Mouse (Mus musculus) lung, embryonic 14.5 days (tissue): ENCODE data around the gene Ccdc96. TPM values are rescaled to one million over a fixed set of nuclear protein-coding genes. Genes with fewer than 3 reads are reported as not detected.

Experiments
- ATAC-seq: fragments of 200-750 bp; cut with Nextera tagmentation; 2 replicates; pipeline ENCODE4 v1.8.0; 2017; ENCODE audit warnings: mild to moderate bottlenecking, moderate TSS enrichment, moderate library complexity; ENCODE audit not compliant: insufficient read depth
- DNase-seq: peaks from one replicate; pipeline ENCODE4 v3.0.0-alpha.2; 2015
- H3K27ac ChIP-seq: fragments of 300-500 bp; sonication (generic); 2 replicates; pipeline ENCODE4 v1.5.1; 2014; ENCODE audit warnings: low read depth, mild to moderate bottlenecking, moderate library complexity
- H3K27me3 ChIP-seq: fragments of 300-500 bp; sonication (generic); 2 replicates; pipeline ENCODE4 v1.6.1; 2014; ENCODE audit warnings: low read length, control low read depth; ENCODE audit not compliant: insufficient read depth
- H3K36me3 ChIP-seq: fragments of 300-500 bp; sonication (generic); 2 replicates; pipeline ENCODE4 v1.6.1; 2014; ENCODE audit warnings: control low read depth; ENCODE audit not compliant: insufficient read depth
- H3K4me1 ChIP-seq: fragments of 300-500 bp; sonication (generic); 2 replicates; pipeline ENCODE4 v1.6.1; 2014; ENCODE audit warnings: antibody characterized with exemption, control low read depth; ENCODE audit not compliant: insufficient read depth
- H3K4me2 ChIP-seq: fragments of 300-500 bp; sonication (generic); 2 replicates; pipeline ENCODE4 v1.6.1; 2014; ENCODE audit warnings: mild to moderate bottlenecking
- H3K4me3 ChIP-seq: fragments of 300-500 bp; sonication (generic); 2 replicates; pipeline ENCODE4 v1.5.1; 2014; ENCODE audit warnings: low read depth, low read length
- H3K9ac ChIP-seq: fragments of 300-500 bp; sonication (generic); 2 replicates; pipeline ENCODE4 v1.6.1; 2014
- H3K9me3 ChIP-seq: fragments of 300-500 bp; sonication (generic); 2 replicates; pipeline ENCODE4 v1.6.1; 2016; ENCODE audit warnings: low read depth, low read length, control low read depth
- CTCF ChIP-seq: IDR thresholded peaks from 2 replicates; pipeline ENCODE4 v1.5.1; 2016; ENCODE audit warnings: antibody characterized with exemption, low read depth
- whole genome bisulfite sequencing: fragments of 180-500 bp; shearing (Covaris S2); extraction: QIAGEN DNeasy Blood & Tissue Kit; methylation state at CpG from one replicate; pipeline ENCODE4 v1.1.7; 2014; 5-methylcytosine and 5-hydroxymethylcytosine counted together
- polyA plus RNA-seq: library from polyadenylated mRNA; unstranded; fragments of >200 nt; fragmentation: Nextera tagmentation; extraction: Ambion mirVana; gene quantifications from 2 replicates; pipeline ENCODE4 v1.2.1, GENCODE M21; 2014

Ccdc96 gene
- polyA plus RNA-seq, 1 experiment from 2014 or later: 0.28 TPM

GRCm38 (mm10) chr5:36485306-36485705 lies 918 bp downstream of the Ccdc96 start:
- Histone ChIP-seq H3K4me1 (peaks cover 7% of the 10 kb centered on the region), H3K36me3 (no peaks in the 10 kb centered on the region), H3K4me2 (peak overlapping the region; percentile 93), H3K27ac (no peak overlapping the region), H3K4me3 (peak overlapping the region; percentile 50), H3K9ac (0 out of 2 replicates have a peak overlapping the region, but pooled peaks have one; percentile 6), H3K27me3 (peaks cover 18% of the 10 kb centered on the region), H3K9me3 (no peaks in the 10 kb centered on the region)
- no peak for TF ChIP-seq CTCF
- ATAC-seq (no peak), DNase-seq (peak; percentile 12)
- WGBS: 29% methylated on average over 19 of the region's 19 CpGs

DNA sequence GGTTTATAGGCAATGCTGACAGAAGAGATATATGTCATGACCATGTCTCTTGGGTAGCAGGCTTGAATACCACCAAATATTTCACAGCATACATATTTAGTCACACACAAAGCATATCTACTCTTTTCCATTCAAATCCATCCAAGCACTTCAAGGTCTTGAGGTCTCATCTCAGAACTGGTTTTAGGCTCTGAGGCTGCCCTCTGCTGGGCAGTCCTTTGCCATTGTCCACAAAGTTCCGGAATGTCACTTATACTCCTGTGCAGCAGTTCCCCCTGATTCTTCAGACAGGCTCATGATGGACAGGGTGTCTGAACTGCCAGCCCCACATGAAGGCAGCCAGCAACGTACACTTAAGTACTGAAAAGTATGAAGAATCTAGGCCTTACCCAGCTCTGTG lies 4.8 kb downstream of the Ccdc96 start:
- 44% methylated on average over 2 of the region's 2 CpGs for WGBS
- no peaks in the 10 kb centered on the region for H3K4me1 ChIP-seq

DNA sequence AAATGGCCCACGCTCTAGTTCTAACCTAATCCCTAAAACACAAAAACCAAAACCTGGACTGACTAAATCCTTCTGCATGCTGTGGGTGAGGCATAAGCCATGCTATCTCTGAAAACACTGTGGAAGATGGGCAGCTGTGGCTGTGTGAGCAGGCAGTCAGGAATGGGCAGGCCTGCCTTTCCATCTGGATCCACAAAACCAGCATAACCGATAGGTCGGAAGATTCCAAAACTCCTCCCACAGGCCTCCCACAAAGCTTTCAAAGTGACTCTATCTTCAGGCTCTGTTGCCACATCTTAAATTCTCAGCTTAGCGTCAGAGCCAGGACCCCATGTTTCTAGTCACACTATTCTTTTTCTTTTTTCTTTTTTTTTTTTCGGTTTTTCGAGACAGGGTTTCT lies 9.5 kb downstream of the Ccdc96 start:
- ATAC-seq: no peak
- WGBS: 83% methylated on average over 6 of the region's 6 CpGs
- H3K27me3 ChIP-seq: no peaks in the 10 kb centered on the region
- H3K4me1 ChIP-seq: no peaks in the 10 kb centered on the region
- no peak overlapping the region for H3K9ac ChIP-seq
- H3K27ac ChIP-seq: no peak overlapping the region
- H3K36me3 ChIP-seq: peaks cover 51% of the 10 kb centered on the region
- TF ChIP-seq CTCF: no peak
- no peak overlapping the region for H3K4me3 ChIP-seq
- DNase-seq: no peak
- no peaks in the 10 kb centered on the region for H3K9me3 ChIP-seq
- H3K4me2 ChIP-seq: no peak overlapping the region

More for the DNA sequence above, 4.8 kb downstream of the Ccdc96 start:
- Histone ChIP-seq H3K4me2 (no peak overlapping the region), H3K4me3 (no peak overlapping the region), H3K9me3 (no peaks in the 10 kb centered on the region), H3K9ac (no peak overlapping the region), H3K27ac (no peak overlapping the region), H3K36me3 (peaks cover 32% of the 10 kb centered on the region), H3K27me3 (peaks cover 18% of the 10 kb centered on the region)
- ATAC-seq (no peak), DNase-seq (peak; percentile 67)
- peak; percentile 66 for TF ChIP-seq CTCF

GRCm38 (mm10) chr5:36494709-36495108 lies 10.3 kb downstream of the Ccdc96 start:
- ATAC-seq: no peak
- DNase-seq: no peak
- H3K36me3 ChIP-seq: peaks cover 54% of the 10 kb centered on the region
- no peaks in the 10 kb centered on the region for H3K27me3 ChIP-seq
- H3K27ac ChIP-seq: no peak overlapping the region
- TF ChIP-seq CTCF: no peak
- 95% methylated on average over 9 of the region's 9 CpGs for WGBS
- H3K9me3 ChIP-seq: no peaks in the 10 kb centered on the region
- H3K9ac ChIP-seq: no peak overlapping the region
- no peaks in the 10 kb centered on the region for H3K4me1 ChIP-seq
- no peak overlapping the region for H3K4me3 ChIP-seq
- H3K4me2 ChIP-seq: no peak overlapping the region

- WGBS: 86% methylated on average over 7 of the region's 7 CpGs
- Histone ChIP-seq H3K36me3 (peaks cover 79% of the 10 kb centered on the region), H3K27ac (no peak overlapping the region), H3K27me3 (no peaks in the 10 kb centered on the region), H3K9me3 (no peaks in the 10 kb centered on the region), H3K4me1 (no peaks in the 10 kb centered on the region), H3K9ac (no peak overlapping the region), H3K4me2 (no peak overlapping the region), H3K4me3 (no peak overlapping the region)
- ATAC-seq: no peak
- no peak for DNase-seq
- TF ChIP-seq CTCF: no peak
These were observed 20.8 kb downstream of the Ccdc96 start for GRCm38 (mm10) chr5:36505235-36505634.

DNA sequence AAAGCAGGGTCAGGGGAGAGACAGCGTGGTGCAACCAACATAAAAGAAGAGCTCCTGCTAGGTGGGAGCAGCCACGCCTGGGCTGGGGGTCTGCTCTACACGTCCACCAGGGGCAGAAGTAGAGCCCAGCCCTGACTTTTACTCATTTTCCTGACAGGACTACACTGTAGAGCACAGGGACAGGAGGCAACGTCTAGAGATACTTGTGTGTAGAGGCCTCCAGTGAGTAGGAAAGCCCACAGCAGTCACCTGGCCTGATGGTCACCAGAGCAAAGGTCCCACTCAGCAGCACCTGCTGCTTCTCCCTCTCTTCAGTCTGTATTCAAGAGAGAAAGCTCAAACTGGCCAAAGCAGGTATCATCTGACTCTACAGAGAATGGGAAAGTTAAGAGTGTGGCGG lies 21.3 kb downstream of the Ccdc96 start:
- H3K36me3 ChIP-seq: peaks cover 79% of the 10 kb centered on the region
- H3K4me2 ChIP-seq: no peak overlapping the region
- WGBS: 72% methylated on average over 5 of the region's 5 CpGs

GRCm38 (mm10) chr5:36508351-36508750 lies 24.0 kb downstream of the Ccdc96 start:
- no peak overlapping the region for H3K4me3 ChIP-seq
- no peaks in the 10 kb centered on the region for H3K27me3 ChIP-seq
- ATAC-seq (no peak), DNase-seq (no peak)
- no peak overlapping the region for H3K4me2 ChIP-seq
- H3K9ac ChIP-seq: no peak overlapping the region
- WGBS: 90% methylated on average over 10 of the region's 10 CpGs
- no peak for TF ChIP-seq CTCF
- no peak overlapping the region for H3K27ac ChIP-seq
- H3K9me3 ChIP-seq: no peaks in the 10 kb centered on the region
- peaks cover 74% of the 10 kb centered on the region for H3K36me3 ChIP-seq
- H3K4me1 ChIP-seq: no peaks in the 10 kb centered on the region

More for the DNA sequence above, 21.3 kb downstream of the Ccdc96 start:
- H3K4me1 ChIP-seq: no peaks in the 10 kb centered on the region
- H3K9ac ChIP-seq: no peak overlapping the region
- H3K4me3 ChIP-seq: no peak overlapping the region
- H3K9me3 ChIP-seq: no peaks in the 10 kb centered on the region
- ATAC-seq (no peak), DNase-seq (no peak)
- H3K27ac ChIP-seq: no peak overlapping the region
- no peaks in the 10 kb centered on the region for H3K27me3 ChIP-seq
- TF ChIP-seq CTCF: no peak

DNA sequence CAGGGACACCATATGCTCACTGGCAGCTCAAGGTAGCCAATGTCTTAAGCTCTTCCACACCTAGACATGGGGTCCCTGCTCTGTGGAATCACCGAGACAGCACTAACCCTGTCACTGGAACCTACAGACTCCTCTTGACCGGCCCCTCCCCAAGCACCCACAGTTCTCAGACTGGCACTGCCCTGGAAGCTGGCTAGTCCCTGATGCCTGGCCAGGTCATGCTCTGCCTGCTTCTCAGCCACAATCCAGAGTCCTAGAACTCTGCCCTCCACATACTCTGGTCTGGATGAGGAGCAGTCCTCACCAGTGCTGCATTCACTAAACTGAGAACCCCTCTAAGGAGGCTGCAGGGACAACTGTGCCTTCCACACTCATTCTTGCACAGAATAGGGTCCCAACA lies 26.6 kb downstream of the Ccdc96 start:
- DNase-seq (no peak), ATAC-seq (no peak)
- Histone ChIP-seq H3K4me2 (no peak overlapping the region), H3K36me3 (peaks cover 65% of the 10 kb centered on the region), H3K4me3 (no peak overlapping the region), H3K9me3 (no peaks in the 10 kb centered on the region), H3K27ac (no peak overlapping the region), H3K9ac (no peak overlapping the region), H3K27me3 (no peaks in the 10 kb centered on the region), H3K4me1 (no peaks in the 10 kb centered on the region)
- 89% methylated on average over 2 of the region's 2 CpGs for WGBS
- no peak for TF ChIP-seq CTCF
